Mouse (Mus musculus): ENCODE results near the gene Cd6.

DNA sequence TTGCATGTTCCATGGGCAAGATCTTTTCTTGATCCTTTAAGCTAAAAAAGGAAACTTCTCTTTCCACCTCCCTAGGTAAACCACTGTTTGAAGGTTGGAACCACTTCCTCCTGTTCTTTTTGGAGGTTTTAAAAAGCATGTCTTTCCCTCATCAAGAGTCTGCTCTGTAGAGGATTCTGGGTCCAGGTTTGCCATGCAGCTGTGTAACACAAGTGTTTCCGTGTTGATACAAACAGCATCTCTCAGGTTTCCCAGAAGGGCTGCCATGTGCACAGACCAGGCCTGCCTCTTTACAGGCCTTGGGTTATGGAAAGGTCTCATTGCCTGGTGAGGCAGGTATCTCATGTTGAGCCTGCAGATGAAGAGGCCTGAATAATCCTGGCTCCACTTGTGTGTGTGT, 78.3 kb downstream of the Cd6 start:
- TF ChIP-seq CTCF (IDR thresholded peaks at IDR 0.05; ENCODE audit: extremely low read depth, insufficient read depth, insufficient read length, insufficient replicate concordance) (no peak), POLR2A (IDR thresholded peaks at IDR 0.05; ENCODE audit: low read depth, low read length) (no peak)
